8 mouse cellular contexts compared by ENCODE assay signal in the genomic region with DNA sequence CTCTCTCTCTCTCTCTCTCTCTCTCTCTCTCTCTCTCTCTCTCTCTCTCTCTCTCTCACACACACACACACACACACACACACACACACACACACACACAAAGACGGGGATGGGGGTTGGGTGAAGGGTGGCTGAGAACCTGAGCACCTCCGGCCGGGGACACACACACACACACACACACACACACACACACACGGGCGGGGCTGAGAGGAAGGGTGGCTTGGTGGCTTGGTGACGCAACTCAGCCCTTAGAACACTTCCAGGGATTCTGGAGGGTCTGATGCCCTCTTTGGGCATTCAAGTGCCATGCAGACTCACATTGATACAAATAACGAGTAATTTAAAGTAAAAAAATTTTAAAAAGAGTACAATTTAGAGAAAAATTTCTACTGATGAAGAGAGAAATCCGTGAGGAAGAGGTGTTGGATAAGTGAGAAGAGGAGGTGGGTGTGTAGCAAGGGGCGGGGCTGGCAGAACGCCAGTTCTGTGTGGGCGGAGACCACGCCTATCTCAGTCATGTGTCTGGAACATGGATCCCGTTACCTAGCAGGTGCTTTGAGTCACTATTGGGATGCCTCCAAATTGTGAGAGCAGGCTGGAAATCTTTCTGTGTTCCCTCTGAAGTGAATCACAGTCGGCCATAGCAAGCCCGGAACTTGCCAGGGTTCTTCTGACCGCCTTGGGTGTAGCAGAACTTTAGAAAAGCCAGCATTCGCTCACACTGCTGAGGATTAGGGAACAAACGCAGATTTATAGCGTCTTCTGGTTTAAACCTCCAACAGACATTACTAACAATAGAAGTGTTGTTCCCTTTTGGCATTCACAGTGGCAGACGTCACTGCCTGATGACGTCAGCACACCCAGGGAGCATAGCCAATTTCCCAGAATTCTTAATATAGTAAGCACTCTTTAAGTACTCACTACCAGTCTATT. TPM values are rescaled to one million over a fixed set of nuclear protein-coding genes. Genes with fewer than 3 reads are reported as not detected.
DNase-seq lines count a peak whose midpoint lies in the region; ATAC-seq and TF ChIP-seq lines count a peak whose summit lies in the region.

No protein-coding gene starts in this region.

- no peak overlapping the region for H3K27ac ChIP-seq in embryonic facial prominence, embryonic 11.5 days (replicated peaks; ENCODE audit: low read depth, low read length)
- H3K27ac ChIP-seq in heart, adult 2 months, result peak overlapping the region; percentile 95
- H3K27ac ChIP-seq in midbrain, embryonic 12.5 days (replicated peaks), result no peak overlapping the region
- H3K27ac ChIP-seq in stomach, embryonic 15.5 days, result peak overlapping the region; percentile 51; the same call in 1 of the 2 replicates

- TF ChIP-seq POLR2A in heart, adult 2 months (IDR thresholded peaks at IDR 0.05; ENCODE audit: insufficient read depth, low read depth, low read length), result no peak

- peak; percentile 20 for TF ChIP-seq CTCF in heart, adult 2 months (IDR thresholded peaks at IDR 0.05)

- peak; percentile 63; the same call in 1 of the 2 replicates for TF ChIP-seq EP300 in heart, adult 2 months (IDR thresholded peaks at IDR 0.05; ENCODE audit: insufficient read depth, low read depth, low read length)

- WGBS in embryonic facial prominence, embryonic 11.5 days, result 32% methylated on average over 21 of the region's 21 CpGs
- 5% methylated on average over 21 of the region's 21 CpGs for WGBS in heart, adult 2 months
- 27% methylated on average over 21 of the region's 21 CpGs for WGBS in midbrain, embryonic 12.5 days
- 11% methylated on average over 20 of the region's 21 CpGs for whole genome bisulfite sequencing in stomach, embryonic 15.5 days

- peak; percentile 76 for DNase-seq in 3T3-L1 (ENCODE audit: low read depth, low spot score)
- peak; percentile 90 for DNase-seq in ZHBTc4 (ENCODE audit: low read depth, low spot score)
- DNase-seq in embryonic facial prominence, embryonic 11.5 days (ENCODE audit: low spot score), result peak; percentile 30
- peak; percentile 81 to 83 for DNase-seq in heart, adult 2 months
- peak; percentile 51 for DNase-seq in kidney, adult 18-20 months
- peak; percentile 36 for DNase-seq in left cerebral cortex, postnatal 4 days

- no peak overlapping the region for H3K9ac ChIP-seq in embryonic facial prominence, embryonic 11.5 days (replicated peaks; ENCODE audit: low read length)
- H3K9ac ChIP-seq in heart, adult 2 months (ENCODE audit: low read depth, low read length), result no peak overlapping the region
- no peak overlapping the region for H3K9ac ChIP-seq in midbrain, embryonic 12.5 days (replicated peaks)
- no peak overlapping the region for H3K9ac ChIP-seq in stomach, embryonic 15.5 days

- no peak overlapping the region for H3K4me3 ChIP-seq in embryonic facial prominence, embryonic 11.5 days (ENCODE audit: low read depth, low read length)
- H3K4me3 ChIP-seq in heart, adult 2 months, result peak overlapping the region; percentile 4; the same call in 1 of the 2 replicates
- peak overlapping the region; percentile 20 for H3K4me3 ChIP-seq in midbrain, embryonic 12.5 days
- H3K4me3 ChIP-seq in stomach, embryonic 15.5 days (replicated peaks), result peak overlapping the region; percentile 20; the same call in 1 of the 2 replicates

- no peaks in the 10 kb centered on the region for H3K4me1 ChIP-seq in embryonic facial prominence, embryonic 11.5 days (ENCODE audit: control insufficient read depth, insufficient read depth, low read length)
- H3K4me1 ChIP-seq in heart, adult 2 months (ENCODE audit: control insufficient read depth, insufficient read depth, low read length), result peaks cover 14% of the 10 kb centered on the region
- peaks cover 5% of the 10 kb centered on the region; the same call in 1 of the 2 replicates for H3K4me1 ChIP-seq in midbrain, embryonic 12.5 days
- peaks cover 10% of the 10 kb centered on the region for H3K4me1 ChIP-seq in stomach, embryonic 15.5 days

- no peaks in the 10 kb centered on the region for H3K79me2 ChIP-seq in heart, adult 2 months (replicated peaks; ENCODE audit: control insufficient read depth, insufficient read depth, low read length)

- no peaks in the 10 kb centered on the region for H3K27me3 ChIP-seq in embryonic facial prominence, embryonic 11.5 days (ENCODE audit: control insufficient read depth, insufficient read depth, low read length)
- H3K27me3 ChIP-seq in heart, adult 2 months (ENCODE audit: control insufficient read depth, insufficient read depth, low read length), result no peaks in the 10 kb centered on the region
- H3K27me3 ChIP-seq in midbrain, embryonic 12.5 days, result no peaks in the 10 kb centered on the region; the same call in 1 of the 2 replicates
- no peaks in the 10 kb centered on the region for H3K27me3 ChIP-seq in stomach, embryonic 15.5 days (replicated peaks)

- H3K9me3 ChIP-seq in embryonic facial prominence, embryonic 11.5 days (replicated peaks; ENCODE audit: control insufficient read depth, low read length), result no peaks in the 10 kb centered on the region
- H3K9me3 ChIP-seq in midbrain, embryonic 12.5 days, result no peaks in the 10 kb centered on the region
- H3K9me3 ChIP-seq in stomach, embryonic 15.5 days, result no peaks in the 10 kb centered on the region

- H3K4me2 ChIP-seq in embryonic facial prominence, embryonic 11.5 days (ENCODE audit: low read depth, low read length), result peak overlapping the region; percentile 13; the same call in 1 of the 2 replicates
- H3K4me2 ChIP-seq in midbrain, embryonic 12.5 days (replicated peaks), result peak overlapping the region; percentile 49
- H3K4me2 ChIP-seq in stomach, embryonic 15.5 days, result peak overlapping the region; percentile 42

- no peaks in the 10 kb centered on the region for H3K36me3 ChIP-seq in embryonic facial prominence, embryonic 11.5 days (replicated peaks; ENCODE audit: control insufficient read depth, insufficient read depth, low read depth, low read length)
- H3K36me3 ChIP-seq in heart, adult 2 months (ENCODE audit: control insufficient read depth, insufficient read depth, low read length), result no peaks in the 10 kb centered on the region
- H3K36me3 ChIP-seq in midbrain, embryonic 12.5 days, result no peaks in the 10 kb centered on the region
- H3K36me3 ChIP-seq in stomach, embryonic 15.5 days, result no peaks in the 10 kb centered on the region

- intact Hi-C loops in heart, adult 2 months (cut with DNase I), result no loop called here
- intact Hi-C loops in left cerebral cortex, postnatal 4 days (cut with DNase I), result no loop called here

- ATAC-seq in embryonic facial prominence, embryonic 11.5 days (replicated peaks; ENCODE audit: insufficient number of reproducible peaks, low FRiP score, low TSS enrichment, low read depth), result no peak
- peak; percentile 61; the same call in 1 of the 2 replicates for ATAC-seq in midbrain, embryonic 12.5 days (ENCODE audit: low FRiP score, low read depth)
- peak; percentile 75; the same call in 1 of the 2 replicates for ATAC-seq in stomach, embryonic 15.5 days (ENCODE audit: insufficient read depth, low FRiP score, low read depth)

RNA-seq across cellular contexts. Expression of gene Pvr, which starts 12.2 kb away (rescaled TPM):
- polyA plus RNA-seq in embryonic facial prominence, embryonic 11.5 days (2014; fragmentation: Nextera tagmentation; extraction: Ambion mirVana), result 4.2 and 4.8 TPM in 2 replicates
- 10 to 100 TPM; 20.1 to 24.5 TPM for total RNA-seq in heart, adult 2 months (2021)
- 18.1 and 34.0 TPM in 2 replicates for polyA plus RNA-seq in heart, adult 2 months (2012; rRNA removed)
- 10 to 100 TPM; 14.6 to 18.8 TPM for total RNA-seq in left cerebral cortex, postnatal 4 days (2021)
- polyA plus RNA-seq in midbrain, embryonic 12.5 days (2016; fragmentation: Nextera tagmentation; extraction: Ambion mirVana), result 3.4 and 3.7 TPM in 2 replicates
- polyA plus RNA-seq in stomach, embryonic 15.5 days (2015; fragmentation: Nextera tagmentation; extraction: Ambion mirVana), result 12.8 and 13.9 TPM in 2 replicates

RNA-seq across cellular contexts. Expression of gene Igsf23, which starts 17.4 kb away (rescaled TPM):
- not detected in 2 replicates for polyA plus RNA-seq in embryonic facial prominence, embryonic 11.5 days (2014; fragmentation: Nextera tagmentation; extraction: Ambion mirVana)
- total RNA-seq in heart, adult 2 months (2021), result 1 to 10 TPM; 1.9 to 2.9 TPM
- 8.6 and 9.9 TPM in 2 replicates for polyA plus RNA-seq in heart, adult 2 months (2012; rRNA removed)
- total RNA-seq in left cerebral cortex, postnatal 4 days (2021), result not detected
- polyA plus RNA-seq in midbrain, embryonic 12.5 days (2016; fragmentation: Nextera tagmentation; extraction: Ambion mirVana), result not detected in 2 replicates
- polyA plus RNA-seq in stomach, embryonic 15.5 days (2015; fragmentation: Nextera tagmentation; extraction: Ambion mirVana), result 2.7 and 3.1 TPM in 2 replicates

RNA-seq across cellular contexts. Expression of gene Ceacam20, which starts 32.1 kb away (rescaled TPM):
- polyA plus RNA-seq in embryonic facial prominence, embryonic 11.5 days (2014; fragmentation: Nextera tagmentation; extraction: Ambion mirVana), result not detected in 2 replicates
- not detected for total RNA-seq in heart, adult 2 months (2021)
- not detected in 2 replicates for polyA plus RNA-seq in heart, adult 2 months (2012; rRNA removed)
- total RNA-seq in left cerebral cortex, postnatal 4 days (2021), result not detected
- polyA plus RNA-seq in midbrain, embryonic 12.5 days (2016; fragmentation: Nextera tagmentation; extraction: Ambion mirVana), result not detected in 2 replicates
- polyA plus RNA-seq in stomach, embryonic 15.5 days (2015; fragmentation: Nextera tagmentation; extraction: Ambion mirVana), result 0.14 and 0.15 TPM in 2 replicates

RNA-seq across cellular contexts. Expression of gene Ceacam19, which starts 45.4 kb away (rescaled TPM):
- not detected in 2 replicates for polyA plus RNA-seq in embryonic facial prominence, embryonic 11.5 days (2014; fragmentation: Nextera tagmentation; extraction: Ambion mirVana)
- not detected for total RNA-seq in heart, adult 2 months (2021)
- not detected in 2 replicates for polyA plus RNA-seq in heart, adult 2 months (2012; rRNA removed)
- total RNA-seq in left cerebral cortex, postnatal 4 days (2021), result not detected
- not detected in 2 replicates for polyA plus RNA-seq in midbrain, embryonic 12.5 days (2016; fragmentation: Nextera tagmentation; extraction: Ambion mirVana)
- 0.64 and 1.1 TPM in 2 replicates for polyA plus RNA-seq in stomach, embryonic 15.5 days (2015; fragmentation: Nextera tagmentation; extraction: Ambion mirVana)

RNA-seq across cellular contexts. Expression of gene Nlrp9b, which starts 58.1 kb away (rescaled TPM):
- polyA plus RNA-seq in embryonic facial prominence, embryonic 11.5 days (2014; fragmentation: Nextera tagmentation; extraction: Ambion mirVana), result not detected in 2 replicates
- not detected for total RNA-seq in heart, adult 2 months (2021)
- not detected in 2 replicates for polyA plus RNA-seq in heart, adult 2 months (2012; rRNA removed)
- total RNA-seq in left cerebral cortex, postnatal 4 days (2021), result not detected
- polyA plus RNA-seq in midbrain, embryonic 12.5 days (2016; fragmentation: Nextera tagmentation; extraction: Ambion mirVana), result not detected in 2 replicates
- not detected in 2 replicates for polyA plus RNA-seq in stomach, embryonic 15.5 days (2015; fragmentation: Nextera tagmentation; extraction: Ambion mirVana)

Comparison
In these comparisons a context has a peak if more than half of its experiments do, and no peak if none do; other contexts are left out.
1. DNase-seq: peak in every context shown above with its lines; median percentile 90 in ZHBTc4; 82 in heart, adult 2 months; 76 in 3T3-L1; 51 in kidney, adult 18-20 months; 36 in left cerebral cortex, postnatal 4 days; 30 in embryonic facial prominence, embryonic 11.5 days.
2. H3K27ac ChIP-seq: peak in heart, adult 2 months (single experiment) and stomach, embryonic 15.5 days (single experiment); none in embryonic facial prominence, embryonic 11.5 days (single experiment) and midbrain, embryonic 12.5 days (single experiment).
3. Peak in every context shown above with its lines, with median percentiles within 50 percentile points of each other: H3K4me2 ChIP-seq.